Mouse (Mus musculus): Measurements from ENCODE around the gene Rrn3. TPM values are rescaled to one million over a fixed set of nuclear protein-coding genes. Genes with fewer than 3 reads are reported as not detected.

Rrn3 gene
- 5.7 and 11.1 TPM in 2 replicates for polyA plus RNA-seq (2012; ENCODE audit: low replicate concordance)

GRCm38 (mm10) chr16:13780353-13781036 lies at the start of gene Rrn3:
TSS of gene Rrn3 (plus strand) at chr16:13780708.

GRCm38 (mm10) chr16:13818560-13819393 lies 38.3 kb downstream of the Rrn3 start, which contains the start of gene Ntan1:
TSS of gene Ntan1 (plus strand) at chr16:13818845.

Other genes with a start within 250 kb of the Rrn3 start
- gene Parn, start 112.5 kb upstream of the Rrn3 start, polyA plus RNA-seq (2012; ENCODE audit: low replicate concordance), result 21.2 and 25.7 TPM in 2 replicates
- 3.4 and 9.9 TPM in 2 replicates for gene Bfar, start 108.8 kb upstream of the Rrn3 start, polyA plus RNA-seq (2012; ENCODE audit: low replicate concordance)
- gene 3110001I22Rik, start 108.8 kb upstream of the Rrn3 start, polyA plus RNA-seq (2012; ENCODE audit: low replicate concordance), result 0.84 and 1.0 TPM in 2 replicates
- not detected in 2 replicates for gene Pla2g10, start 49.7 kb upstream of the Rrn3 start, polyA plus RNA-seq (2012; ENCODE audit: low replicate concordance)
- 25.6 and 32.2 TPM in 2 replicates for gene Ntan1, start 38.1 kb downstream of the Rrn3 start, polyA plus RNA-seq (2012; ENCODE audit: low replicate concordance)
- gene Pdxdc1, start 122.4 kb downstream of the Rrn3 start, polyA plus RNA-seq (2012; ENCODE audit: low replicate concordance), result 19.8 and 24.4 TPM in 2 replicates
- 0.05 and 0.15 TPM in 2 replicates for gene Mpv17l, start 122.5 kb downstream of the Rrn3 start, polyA plus RNA-seq (2012; ENCODE audit: low replicate concordance)
- gene 2900011O08Rik, start 205.9 kb downstream of the Rrn3 start, polyA plus RNA-seq (2012; ENCODE audit: low replicate concordance), result not detected in 2 replicates
- not detected in 2 replicates for gene Ifitm7, start 206.2 kb downstream of the Rrn3 start, polyA plus RNA-seq (2012; ENCODE audit: low replicate concordance)

Measured in hematopoietic multipotent progenitor cell, adult 10-12 weeks (in vitro differentiated cells).